Mouse (Mus musculus) midbrain, embryonic 16.5 days (tissue): ENCODE measurements at regions not wholly inside any gene's neighbourhood (a gene's known extent, or its start where the extent isn't known, plus 50 kb on each side); places are given as distances from the start of the nearest gene placed in this dataset.

Experiments used
- ATAC-seq: fragments of 200-750 bp; cut with Nextera tagmentation; 2 replicates; pipeline ENCODE4 v1.8.0; 2017; ENCODE audit warnings: moderate TSS enrichment
- H3K27ac ChIP-seq: fragments of 300-500 bp; sonication (generic); 2 replicates; pipeline ENCODE4 v1.5.1; 2014; ENCODE audit warnings: mild to moderate bottlenecking, low read length, mixed read lengths
- H3K27me3 ChIP-seq: fragments of 300-500 bp; sonication (generic); 2 replicates; pipeline ENCODE4 v1.6.1; 2014; ENCODE audit warnings: low read depth, low read length, mixed read lengths; ENCODE audit not compliant: control insufficient read depth, insufficient read depth
- H3K36me3 ChIP-seq: fragments of 300-500 bp; sonication (generic); 2 replicates; pipeline ENCODE4 v1.6.1; 2014; ENCODE audit warnings: mild to moderate bottlenecking, low read length, moderate library complexity, mixed read lengths; ENCODE audit not compliant: control insufficient read depth, insufficient read depth
- H3K4me1 ChIP-seq: fragments of 300-500 bp; sonication (generic); 2 replicates; pipeline ENCODE4 v1.6.1; 2014; ENCODE audit warnings: mild to moderate bottlenecking, low read length, mixed read lengths; ENCODE audit not compliant: control insufficient read depth, insufficient read depth
- H3K4me2 ChIP-seq: fragments of 300-500 bp; sonication (generic); 2 replicates; pipeline ENCODE4 v1.6.1; 2014; ENCODE audit warnings: mild to moderate bottlenecking, low read length, mixed read lengths
- H3K4me3 ChIP-seq: fragments of 300-500 bp; sonication (generic); 2 replicates; pipeline ENCODE4 v1.5.1; 2014; ENCODE audit warnings: low read depth, mild to moderate bottlenecking, low read length, moderate library complexity, mixed read lengths
- H3K9ac ChIP-seq: fragments of 300-500 bp; sonication (generic); 2 replicates; pipeline ENCODE4 v1.6.1; 2014; ENCODE audit warnings: low read depth, low read length, mixed read lengths
- H3K9me3 ChIP-seq: fragments of 300-500 bp; sonication (generic); replicated peaks from 2 replicates; pipeline ENCODE4 v1.6.1; 2014; ENCODE audit warnings: mild to moderate bottlenecking, low read length, mixed read lengths; ENCODE audit not compliant: control insufficient read depth, poor library complexity, severe bottlenecking
- WGBS: fragments of 180-500 bp; shearing (Covaris S2); extraction: QIAGEN DNeasy Blood & Tissue Kit; methylation state at CpG from one replicate; pipeline ENCODE4 v1.1.7; 2014; 5-methylcytosine and 5-hydroxymethylcytosine counted together

GRCm38 (mm10) chr2:105485286-105485685 is 86.2 kb upstream of the Rcn1 start:
- Histone ChIP-seq H3K4me3 (no peak overlapping the region), H3K36me3 (no peaks in the 10 kb centered on the region), H3K27ac (no peak overlapping the region), H3K9ac (no peak overlapping the region), H3K4me1 (no peaks in the 10 kb centered on the region), H3K4me2 (no peak overlapping the region), H3K27me3 (no peaks in the 10 kb centered on the region), H3K9me3 (no peaks in the 10 kb centered on the region)
- no peak for ATAC-seq
- 85% methylated on average over 8 of the region's 8 CpGs for WGBS

GRCm38 (mm10) chr2:105495796-105496195 is 96.7 kb upstream of the Rcn1 start:
- no peaks in the 10 kb centered on the region for H3K4me1 ChIP-seq
- ATAC-seq, result no peak
- H3K27me3 ChIP-seq, result no peaks in the 10 kb centered on the region
- 83% methylated on average over 13 of the region's 13 CpGs for WGBS
- H3K36me3 ChIP-seq, result no peaks in the 10 kb centered on the region
- H3K27ac ChIP-seq, result no peak overlapping the region
- no peak overlapping the region for H3K4me2 ChIP-seq
- no peaks in the 10 kb centered on the region for H3K9me3 ChIP-seq
- H3K4me3 ChIP-seq, result no peak overlapping the region
- no peak overlapping the region for H3K9ac ChIP-seq

GRCm38 (mm10) chr2:105504197-105504596 is 105.1 kb upstream of the Rcn1 start:
- Histone ChIP-seq H3K4me2 (no peak overlapping the region), H3K36me3 (no peaks in the 10 kb centered on the region), H3K27me3 (no peaks in the 10 kb centered on the region), H3K9me3 (no peaks in the 10 kb centered on the region), H3K4me3 (no peak overlapping the region), H3K27ac (no peak overlapping the region), H3K4me1 (no peaks in the 10 kb centered on the region), H3K9ac (no peak overlapping the region)
- 70% methylated on average over 2 of the region's 2 CpGs for WGBS
- ATAC-seq, result no peak

- H3K27ac ChIP-seq, result no peak overlapping the region
- no peaks in the 10 kb centered on the region for H3K9me3 ChIP-seq
- ATAC-seq, result no peak
- no peak overlapping the region for H3K9ac ChIP-seq
- H3K4me3 ChIP-seq, result no peak overlapping the region
- H3K36me3 ChIP-seq, result no peaks in the 10 kb centered on the region
- WGBS, result 90% methylated on average over 4 of the region's 4 CpGs
- H3K27me3 ChIP-seq, result no peaks in the 10 kb centered on the region
- H3K4me2 ChIP-seq, result no peak overlapping the region
- no peaks in the 10 kb centered on the region for H3K4me1 ChIP-seq
Measured at GRCm38 (mm10) chr2:105505554-105505953, 106.4 kb upstream of the Rcn1 start.

- no peak overlapping the region for H3K27ac ChIP-seq
- H3K4me1 ChIP-seq, result no peaks in the 10 kb centered on the region
- 71% methylated on average over 4 of the region's 4 CpGs for WGBS
- H3K36me3 ChIP-seq, result no peaks in the 10 kb centered on the region
- no peak overlapping the region for H3K4me2 ChIP-seq
- H3K27me3 ChIP-seq, result no peaks in the 10 kb centered on the region
- no peak overlapping the region for H3K4me3 ChIP-seq
- H3K9me3 ChIP-seq, result no peaks in the 10 kb centered on the region
- ATAC-seq, result no peak
- no peak overlapping the region for H3K9ac ChIP-seq
Measured at GRCm38 (mm10) chr2:105507160-105507559, 108.0 kb upstream of the Rcn1 start.

GRCm38 (mm10) chr2:105510816-105511215 is 111.7 kb upstream of the Rcn1 start:
- no peak overlapping the region for H3K4me3 ChIP-seq
- H3K4me2 ChIP-seq, result no peak overlapping the region
- no peaks in the 10 kb centered on the region for H3K9me3 ChIP-seq
- H3K27me3 ChIP-seq, result no peaks in the 10 kb centered on the region
- ATAC-seq, result no peak
- no peak overlapping the region for H3K27ac ChIP-seq
- 87% methylated on average over 4 of the region's 4 CpGs for WGBS
- H3K9ac ChIP-seq, result no peak overlapping the region
- no peaks in the 10 kb centered on the region for H3K36me3 ChIP-seq
- no peaks in the 10 kb centered on the region for H3K4me1 ChIP-seq

- no peaks in the 10 kb centered on the region for H3K27me3 ChIP-seq
- no peaks in the 10 kb centered on the region for H3K9me3 ChIP-seq
- H3K4me1 ChIP-seq, result peaks cover 5% of the 10 kb centered on the region
- H3K9ac ChIP-seq, result no peak overlapping the region
- H3K4me3 ChIP-seq, result no peak overlapping the region
- no peak overlapping the region for H3K27ac ChIP-seq
- no peaks in the 10 kb centered on the region for H3K36me3 ChIP-seq
- 49% methylated on average over 4 of the region's 4 CpGs for WGBS
- ATAC-seq, result no peak
- no peak overlapping the region for H3K4me2 ChIP-seq
Measured at GRCm38 (mm10) chr2:105511690-105512089, 112.6 kb upstream of the Rcn1 start.

- no peaks in the 10 kb centered on the region for H3K36me3 ChIP-seq
- no peak overlapping the region for H3K4me2 ChIP-seq
- H3K9me3 ChIP-seq, result no peaks in the 10 kb centered on the region
- no peak overlapping the region for H3K27ac ChIP-seq
- H3K4me3 ChIP-seq, result no peak overlapping the region
- 93% methylated on average over 1 of the region's 1 CpGs for WGBS
- H3K27me3 ChIP-seq, result no peaks in the 10 kb centered on the region
- H3K9ac ChIP-seq, result no peak overlapping the region
- H3K4me1 ChIP-seq, result peaks cover 5% of the 10 kb centered on the region
- no peak for ATAC-seq
Measured at GRCm38 (mm10) chr2:105514226-105514625, 115.1 kb upstream of the Rcn1 start.

- Histone ChIP-seq H3K4me2 (no peak overlapping the region), H3K4me1 (peaks cover 5% of the 10 kb centered on the region), H3K9me3 (no peaks in the 10 kb centered on the region), H3K9ac (no peak overlapping the region), H3K27me3 (no peaks in the 10 kb centered on the region), H3K4me3 (no peak overlapping the region), H3K27ac (no peak overlapping the region), H3K36me3 (no peaks in the 10 kb centered on the region)
- no peak; the same call in 1 of the 2 replicates for ATAC-seq
- WGBS, result 34% methylated on average over 3 of the region's 3 CpGs
Measured at GRCm38 (mm10) chr2:105514881-105515280, 115.8 kb upstream of the Rcn1 start.

- Histone ChIP-seq H3K4me3 (no peak overlapping the region), H3K27ac (no peak overlapping the region), H3K4me1 (peaks cover 5% of the 10 kb centered on the region), H3K4me2 (no peak overlapping the region), H3K9me3 (no peaks in the 10 kb centered on the region), H3K36me3 (no peaks in the 10 kb centered on the region), H3K9ac (no peak overlapping the region), H3K27me3 (no peaks in the 10 kb centered on the region)
- 77% methylated on average over 3 of the region's 3 CpGs for WGBS
- no peak for ATAC-seq
Measured at GRCm38 (mm10) chr2:105515326-105515725, 116.2 kb upstream of the Rcn1 start.
